Mouse (Mus musculus) liver, embryonic 14.5 days (tissue): ENCODE results near the gene Sfxn1. TPM values are rescaled to one million over a fixed set of nuclear protein-coding genes. Genes with fewer than 3 reads are reported as not detected.

Experiments
- ATAC-seq: fragments of 200-750 bp; cut with Nextera tagmentation; 2 replicates; pipeline ENCODE4 v1.8.0; 2017; ENCODE audit warnings: moderate number of reproducible peaks, mild to moderate bottlenecking, moderate library complexity; ENCODE audit not compliant: insufficient read depth
- DNase-seq, 3 experiments: peaks; one replicate each; pipeline ENCODE4 v3.0.0-alpha.2; 2012 to 2013; ENCODE audit warnings: low read depth in 3 of 3, low spot score in 3 of 3
- H3K27ac ChIP-seq: fragments of 300-500 bp; sonication (generic); 2 replicates; pipeline ENCODE4 v1.5.1; 2014; ENCODE audit warnings: moderate library complexity, mild to moderate bottlenecking, control low read depth, inconsistent platforms
- H3K27me3 ChIP-seq: fragments of 300-500 bp; sonication (generic); 2 replicates; pipeline ENCODE4 v1.6.1; 2014; ENCODE audit warnings: mild to moderate bottlenecking, low read length, moderate library complexity; ENCODE audit not compliant: control insufficient read depth, insufficient read depth
- H3K36me3 ChIP-seq: fragments of 300-500 bp; sonication (generic); replicated peaks from 2 replicates; pipeline ENCODE4 v1.6.1; 2014; ENCODE audit warnings: low read depth; ENCODE audit not compliant: control insufficient read depth, insufficient read depth
- H3K4me1 ChIP-seq, 2 experiments: fragments of 200-500 bp in 1 of 2; fragments of 300-500 bp in 1 of 2; sonication (generic) in 1 of 2; replicated peaks; 2 replicates each; pipeline ENCODE4 v1.6.1; 2012 to 2014; ENCODE audit warnings: antibody characterized with exemption in 1 of 2, inconsistent platforms in 1 of 2, low read length in 1 of 2; ENCODE audit not compliant: control insufficient read depth in 2 of 2, insufficient read depth in 2 of 2
- H3K4me2 ChIP-seq: fragments of 300-500 bp; sonication (generic); 2 replicates; pipeline ENCODE4 v1.6.1; 2014; ENCODE audit warnings: low read depth, mild to moderate bottlenecking, control low read depth, moderate library complexity
- H3K4me3 ChIP-seq, 2 experiments: fragments of 200-500 bp in 1 of 2; fragments of 300-500 bp in 1 of 2; sonication (generic) in 1 of 2; 2 replicates each; pipeline ENCODE4 v1.5.1; 2012 to 2014; ENCODE audit warnings: low read depth in 2 of 2, low read length in 2 of 2, mild to moderate bottlenecking in 2 of 2, control low read depth in 1 of 2, inconsistent platforms in 1 of 2, moderate library complexity in 1 of 2; ENCODE audit not compliant: insufficient read depth in 1 of 2
- H3K9ac ChIP-seq: fragments of 300-500 bp; sonication (generic); replicated peaks from 2 replicates; pipeline ENCODE4 v1.6.1; 2014; ENCODE audit warnings: mild to moderate bottlenecking, control low read depth, moderate library complexity
- H3K9me3 ChIP-seq: fragments of 300-500 bp; sonication (generic); 2 replicates; pipeline ENCODE4 v1.6.1; 2016; ENCODE audit warnings: low read length, mixed read lengths; ENCODE audit not compliant: control insufficient read depth
- CTCF ChIP-seq: IDR thresholded peaks from 2 replicates; pipeline ENCODE4 v1.5.1; 2016; ENCODE audit warnings: antibody characterized with exemption, low read depth, control low read depth
- EP300 ChIP-seq: IDR thresholded peaks from 2 replicates; pipeline ENCODE4 v1.6.1; 2016; ENCODE audit warnings: antibody characterized with exemption, low read depth
- WGBS: fragments of 180-500 bp; shearing (Covaris S2); extraction: QIAGEN DNeasy Blood & Tissue Kit; methylation state at CpG from one replicate; pipeline ENCODE4 v1.1.7; 2014; ENCODE audit not compliant: insufficient replicate concordance; 5-methylcytosine and 5-hydroxymethylcytosine counted together
- polyA plus RNA-seq, 2 experiments: library from polyadenylated mRNA; depleted of rRNA in 1 of 2; stranded (reverse) in 1 of 2; unstranded in 1 of 2; fragments of >200 nt; fragmentation: Nextera tagmentation in 1 of 2; extraction: Ambion mirVana in 1 of 2; gene quantifications; 2 replicates each; pipeline versions ENCODE4 v1.2.1 to v1.2.3; 2012 to 2014

Sfxn1 gene
- polyA plus RNA-seq, 2 experiments, result 26.9 to 62.7 TPM

- no peak overlapping the region for H3K27ac ChIP-seq
- no peak for DNase-seq
- no peaks in the 10 kb centered on the region for H3K9me3 ChIP-seq
- TF ChIP-seq CTCF (no peak), EP300 (no peak)
- H3K9ac ChIP-seq, result no peak overlapping the region
- H3K27me3 ChIP-seq, result no peaks in the 10 kb centered on the region
- H3K4me1 ChIP-seq, result no peaks in the 10 kb centered on the region
- H3K36me3 ChIP-seq, result peaks cover 66% of the 10 kb centered on the region
- WGBS, result 39% methylated on average over 6 of the region's 6 CpGs
- ATAC-seq, result no peak
- H3K4me3 ChIP-seq, result no peak overlapping the region
- no peak overlapping the region for H3K4me2 ChIP-seq
These were observed 20.1 kb downstream of the Sfxn1 start for GRCm38 (mm10) chr13:54091719-54092118.

GRCm38 (mm10) chr13:54094349-54094748 lies 22.7 kb downstream of the Sfxn1 start:
- DNase-seq, result no peak

GRCm38 (mm10) chr13:54094963-54095362 lies 23.3 kb downstream of the Sfxn1 start:
- no peak for TF ChIP-seq EP300
- no peak for TF ChIP-seq CTCF
- peaks cover 57% of the 10 kb centered on the region for H3K36me3 ChIP-seq
- H3K9ac ChIP-seq, result no peak overlapping the region
- no peaks in the 10 kb centered on the region for H3K9me3 ChIP-seq
- ATAC-seq (no peak), DNase-seq (no peak)
- no peak overlapping the region for H3K4me3 ChIP-seq
- H3K27ac ChIP-seq, result no peak overlapping the region
- 84% methylated on average over 6 of the region's 6 CpGs for WGBS
- H3K4me2 ChIP-seq, result no peak overlapping the region
- no peaks in the 10 kb centered on the region for H3K27me3 ChIP-seq
- no peaks in the 10 kb centered on the region for H3K4me1 ChIP-seq

More at GRCm38 (mm10) chr13:54094349-54094748, 22.7 kb downstream of the Sfxn1 start:
- TF ChIP-seq CTCF, result no peak
- TF ChIP-seq EP300, result no peak
- Histone ChIP-seq H3K4me2 (no peak overlapping the region), H3K36me3 (peaks cover 58% of the 10 kb centered on the region), H3K9me3 (no peaks in the 10 kb centered on the region), H3K4me3 (no peak overlapping the region), H3K27ac (no peak overlapping the region), H3K27me3 (no peaks in the 10 kb centered on the region), H3K9ac (no peak overlapping the region), H3K4me1 (no peaks in the 10 kb centered on the region)
- ATAC-seq, result no peak
- 79% methylated on average over 4 of the region's 4 CpGs for WGBS

GRCm38 (mm10) chr13:54095721-54096120 lies 24.1 kb downstream of the Sfxn1 start:
- DNase-seq (no peak), ATAC-seq (no peak)
- peaks cover 54% of the 10 kb centered on the region for H3K36me3 ChIP-seq

GRCm38 (mm10) chr13:54097227-54097626 lies 25.6 kb downstream of the Sfxn1 start:
- WGBS, result 88% methylated on average over 4 of the region's 4 CpGs
- H3K27ac ChIP-seq, result no peak overlapping the region
- no peak overlapping the region for H3K9ac ChIP-seq
- peaks cover 50% of the 10 kb centered on the region for H3K36me3 ChIP-seq
- H3K4me2 ChIP-seq, result no peak overlapping the region
- ATAC-seq (no peak), DNase-seq (no peak)
- no peaks in the 10 kb centered on the region for H3K9me3 ChIP-seq
- H3K27me3 ChIP-seq, result no peaks in the 10 kb centered on the region
- TF ChIP-seq EP300 (no peak), CTCF (no peak)
- peaks cover 0 to 6% of the 10 kb centered on the region in 2 experiments; a peak in 2 of 4 replicates for H3K4me1 ChIP-seq
- no peak overlapping the region for H3K4me3 ChIP-seq

More at GRCm38 (mm10) chr13:54095721-54096120, 24.1 kb downstream of the Sfxn1 start:
- no peaks in the 10 kb centered on the region for H3K9me3 ChIP-seq
- WGBS, result 74% methylated on average over 8 of the region's 8 CpGs
- peaks cover 0 to 2% of the 10 kb centered on the region in 2 experiments; a peak in 2 of 4 replicates for H3K4me1 ChIP-seq
- H3K27ac ChIP-seq, result no peak overlapping the region
- TF ChIP-seq CTCF (no peak), EP300 (no peak)
- no peak overlapping the region for H3K4me2 ChIP-seq
- no peaks in the 10 kb centered on the region for H3K27me3 ChIP-seq
- H3K4me3 ChIP-seq, result no peak overlapping the region
- no peak overlapping the region for H3K9ac ChIP-seq
